Mouse (Mus musculus) cortical plate, adult 2 months (tissue): Measurements from ENCODE around the gene Ankra2.

ENCODE experiments used
- CTCF ChIP-seq: fragments of 200-500 bp; IDR thresholded peaks from 2 replicates; pipeline ENCODE4 v1.5.1; 2011; ENCODE audit warnings: mild to moderate bottlenecking, control low read depth, low read length; ENCODE audit not compliant: insufficient read depth; ENCODE audit errors: extremely low read depth
- POLR2A ChIP-seq: fragments of 200-500 bp; IDR thresholded peaks from 2 replicates; pipeline ENCODE4 v1.6.1; 2011; ENCODE audit warnings: mild to moderate bottlenecking, low read length, control low read depth; ENCODE audit not compliant: insufficient read depth; ENCODE audit errors: extremely low read depth

GRCm38 (mm10) chr13:98306852-98307475, 44.1 kb downstream of the Ankra2 start:
- TF ChIP-seq CTCF (no peak), POLR2A (no peak)
